9 mouse cellular contexts compared by ENCODE assay signal in genomic region chr11:31362330-31362729, GRCm38 (mm10). TPM values are rescaled to one million over a fixed set of nuclear protein-coding genes. Genes with fewer than 3 reads are reported as not detected.
DNase-seq lines count a peak whose midpoint lies in the region; ATAC-seq and TF ChIP-seq lines count a peak whose summit lies in the region.
"Had no signal": no experiment of that assay in that cellular context is flagged by ENCODE, and none has a peak within 500 bp of the region (broad histone marks: within the 10 kb centered on the region; RNA-seq: fewer than 3 reads in every experiment).

No protein-coding gene starts in this region.

- peak; percentile 44 for DNase-seq in hindbrain, postnatal 0 days (ENCODE audit: low spot score)
- peak; percentile 42 for DNase-seq in 3T3-L1 (ENCODE audit: low read depth, low spot score)
- DNase-seq in NIH3T3 (ENCODE audit: low read depth): peak; percentile 84
- peak; percentile 22 for DNase-seq in limb, embryonic 10.5 days (ENCODE audit: low spot score)
- no peak for DNase-seq in right cerebral cortex, postnatal 14 days
- no peak for DNase-seq in embryo, embryonic 10.5 days (ENCODE audit: low spot score)
- no peak for DNase-seq in right cerebral cortex, postnatal 25 days
- DNase-seq: cerebellum, adult 8-10 months had no signal

- no peak overlapping the region for H3K9ac ChIP-seq in hindbrain, postnatal 0 days (replicated peaks; ENCODE audit: low read length)
- no peak overlapping the region for H3K9ac ChIP-seq in hindbrain, embryonic 13.5 days

- whole genome bisulfite sequencing in hindbrain, postnatal 0 days: 59% methylated on average over 3 of the region's 3 CpGs
- WGBS in hindbrain, embryonic 13.5 days: 81% methylated on average over 3 of the region's 3 CpGs
- 86% methylated on average over 3 of the region's 3 CpGs for WGBS in limb, embryonic 10.5 days

- no peak for ATAC-seq in hindbrain, postnatal 0 days
- no peak for ATAC-seq in hindbrain, embryonic 13.5 days (ENCODE audit: low FRiP score)

- H3K4me1 ChIP-seq in hindbrain, postnatal 0 days (ENCODE audit: insufficient read depth, low read length): no peaks in the 10 kb centered on the region
- no peaks in the 10 kb centered on the region for H3K4me1 ChIP-seq in hindbrain, embryonic 13.5 days (replicated peaks)
- no peaks in the 10 kb centered on the region for H3K4me1 ChIP-seq in limb, embryonic 10.5 days

- no peak overlapping the region for H3K4me2 ChIP-seq in hindbrain, postnatal 0 days (ENCODE audit: low read depth, low read length)
- no peak overlapping the region for H3K4me2 ChIP-seq in hindbrain, embryonic 13.5 days

- H3K36me3 ChIP-seq in hindbrain, postnatal 0 days (ENCODE audit: insufficient read depth, low read length): no peaks in the 10 kb centered on the region
- H3K36me3 ChIP-seq in hindbrain, embryonic 13.5 days: no peaks in the 10 kb centered on the region
- H3K36me3 ChIP-seq in limb, embryonic 10.5 days: no peaks in the 10 kb centered on the region

- no peaks in the 10 kb centered on the region for H3K9me3 ChIP-seq in hindbrain, postnatal 0 days (ENCODE audit: low read length)
- H3K9me3 ChIP-seq in hindbrain, embryonic 13.5 days: no peaks in the 10 kb centered on the region
- no peaks in the 10 kb centered on the region for H3K9me3 ChIP-seq in limb, embryonic 10.5 days (replicated peaks)

- no peak overlapping the region for H3K27ac ChIP-seq in hindbrain, postnatal 0 days
- no peak overlapping the region for H3K27ac ChIP-seq in hindbrain, embryonic 13.5 days
- H3K27ac ChIP-seq in limb, embryonic 10.5 days: no peak overlapping the region

- H3K4me3 ChIP-seq in hindbrain, postnatal 0 days (ENCODE audit: low read length): no peak overlapping the region
- H3K4me3 ChIP-seq in hindbrain, embryonic 13.5 days: no peak overlapping the region
- H3K4me3 ChIP-seq in limb, embryonic 10.5 days: no peak overlapping the region

- TF ChIP-seq CTCF in hindbrain, postnatal 0 days (IDR thresholded peaks at IDR 0.05; ENCODE audit: low read depth): no peak

- no peaks in the 10 kb centered on the region for H3K27me3 ChIP-seq in hindbrain, postnatal 0 days (ENCODE audit: insufficient read depth, low read length)
- peaks cover 7% of the 10 kb centered on the region for H3K27me3 ChIP-seq in hindbrain, embryonic 13.5 days
- H3K27me3 ChIP-seq in limb, embryonic 10.5 days (ENCODE audit: low read depth, poor library complexity, severe bottlenecking): peaks cover 10% of the 10 kb centered on the region

RNA-seq across cellular contexts. Expression of gene Stc2, which starts 7.5 kb away (rescaled TPM):
- total RNA-seq in hindbrain, postnatal 0 days (2014; rRNA removed): 3.2 and 4.0 TPM in 2 replicates
- polyA plus RNA-seq in hindbrain, postnatal 0 days (2015; fragmentation: Nextera tagmentation; extraction: Ambion mirVana): 1.2 and 1.3 TPM in 2 replicates
- polyA plus RNA-seq in hindbrain, embryonic 13.5 days (2015; fragmentation: Nextera tagmentation; extraction: Ambion mirVana): 0.65 and 0.80 TPM in 2 replicates
- 0.89 and 0.98 TPM in 2 replicates for polyA plus RNA-seq in limb, embryonic 10.5 days (2016; fragmentation: Nextera tagmentation; extraction: Ambion mirVana)

Comparison
In these comparisons a context has a peak if more than half of its experiments do, and no peak if none do; other contexts are left out.
1. DNase-seq: peak in hindbrain, postnatal 0 days (single experiment), 3T3-L1 (single experiment), NIH3T3 (single experiment) and limb, embryonic 10.5 days (single experiment); none in right cerebral cortex, postnatal 14 days (single experiment), embryo, embryonic 10.5 days (single experiment) and right cerebral cortex, postnatal 25 days (single experiment).